Mouse (Mus musculus) ES-Bruce4 (cell line): ENCODE data around the gene 2010300C02Rik.

Experiments
- CTCF ChIP-seq: IDR thresholded peaks from one replicate; pipeline ENCODE4 v1.8.1; 2011; ENCODE audit warnings: low read depth, low read length
- EP300 ChIP-seq: IDR thresholded peaks from 2 replicates; pipeline ENCODE4 v1.6.1; 2011; ENCODE audit warnings: low read depth, low read length; ENCODE audit not compliant: insufficient read depth
- POLR2A ChIP-seq: IDR thresholded peaks from one replicate; pipeline ENCODE4 v1.8.1; 2011; ENCODE audit warnings: low read length; ENCODE audit not compliant: insufficient read depth

DNA sequence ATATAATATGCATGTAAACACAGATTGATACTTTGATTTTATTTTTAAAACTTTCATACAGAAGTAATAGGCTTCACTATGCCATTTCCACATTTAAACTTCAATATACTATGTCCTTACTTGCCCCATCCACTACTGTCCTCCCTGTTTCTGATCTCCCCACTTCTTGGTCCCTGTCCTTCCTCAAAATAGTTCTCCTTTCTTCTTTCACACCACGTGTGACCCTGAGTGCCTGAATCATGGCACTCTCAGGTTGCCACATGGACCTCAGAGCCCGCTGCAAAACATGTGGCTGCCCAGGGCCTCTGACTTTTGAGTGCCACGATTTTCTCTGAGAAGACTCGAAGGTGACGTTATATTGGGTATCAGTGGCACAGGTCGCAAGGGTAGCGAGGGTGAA, 15.0 kb upstream of the 2010300C02Rik start:
- TF ChIP-seq POLR2A (no peak), CTCF (no peak), EP300 (no peak)
